Mouse (Mus musculus): ENCODE results near the gene Lrrc25. TPM values are rescaled to one million over a fixed set of nuclear protein-coding genes. Genes with fewer than 3 reads are reported as not detected.

Lrrc25 gene
- polyA plus RNA-seq, 2 experiments: 3.2 to 3.5 TPM

- 41% methylated on average over 17 of the region's 17 CpGs for WGBS
- no peaks in the 10 kb centered on the region for H3K9me3 ChIP-seq (ENCODE audit: control insufficient read depth, low read length)
- H3K27me3 ChIP-seq (ENCODE audit: control insufficient read depth, insufficient read depth, low read length): no peaks in the 10 kb centered on the region
- no peak overlapping the region for H3K9ac ChIP-seq (ENCODE audit: low read depth, low read length, severe bottlenecking)
- no peak for TF ChIP-seq POLR2A (IDR thresholded peaks at IDR 0.05; ENCODE audit: borderline replicate concordance, extremely low read depth, insufficient read depth, insufficient read length)
- H3K4me2 ChIP-seq (replicated peaks; ENCODE audit: low read depth, low read length, severe bottlenecking): no peak overlapping the region
- no peak overlapping the region for H3K4me3 ChIP-seq (replicated peaks; ENCODE audit: low read length)
- no peak overlapping the region for H3K27ac ChIP-seq (replicated peaks; ENCODE audit: low read depth, low read length)
- peaks cover 18% of the 10 kb centered on the region for H3K36me3 ChIP-seq (ENCODE audit: control insufficient read depth, insufficient read depth, low read length)
- no peak for DNase-seq (ENCODE audit: low spot score)
- no peak for ATAC-seq (ENCODE audit: low FRiP score, low read depth)
- H3K4me1 ChIP-seq (ENCODE audit: control insufficient read depth, insufficient read depth, low read length): peaks cover 29% of the 10 kb centered on the region
Measured at GRCm38 (mm10) chr8:70645501-70646224, 29.7 kb downstream of the Lrrc25 start.

GRCm38 (mm10) chr8:70646369-70646768 is 30.4 kb downstream of the Lrrc25 start:
- Histone ChIP-seq H3K4me1 (ENCODE audit: control insufficient read depth, insufficient read depth, low read length) (peaks cover 29% of the 10 kb centered on the region), H3K4me3 (replicated peaks; ENCODE audit: low read length) (no peak overlapping the region), H3K4me2 (replicated peaks; ENCODE audit: low read depth, low read length, severe bottlenecking) (no peak overlapping the region), H3K27ac (replicated peaks; ENCODE audit: low read depth, low read length) (no peak overlapping the region), H3K9ac (ENCODE audit: low read depth, low read length, severe bottlenecking) (no peak overlapping the region), H3K27me3 (ENCODE audit: control insufficient read depth, insufficient read depth, low read length) (no peaks in the 10 kb centered on the region), H3K36me3 (ENCODE audit: control insufficient read depth, insufficient read depth, low read length) (peaks cover 25% of the 10 kb centered on the region), H3K9me3 (ENCODE audit: control insufficient read depth, low read length) (no peaks in the 10 kb centered on the region)
- ATAC-seq (ENCODE audit: low FRiP score, low read depth) (no peak), DNase-seq (ENCODE audit: low spot score) (no peak)
- 66% methylated on average over 6 of the region's 6 CpGs for WGBS
- no peak for TF ChIP-seq POLR2A (IDR thresholded peaks at IDR 0.05; ENCODE audit: borderline replicate concordance, extremely low read depth, insufficient read depth, insufficient read length)

- Histone ChIP-seq H3K27ac (replicated peaks; ENCODE audit: low read depth, low read length) (no peak overlapping the region), H3K36me3 (ENCODE audit: control insufficient read depth, insufficient read depth, low read length) (peaks cover 29% of the 10 kb centered on the region), H3K4me3 (replicated peaks; ENCODE audit: low read length) (no peak overlapping the region), H3K9me3 (ENCODE audit: control insufficient read depth, low read length) (no peaks in the 10 kb centered on the region), H3K4me2 (replicated peaks; ENCODE audit: low read depth, low read length, severe bottlenecking) (no peak overlapping the region), H3K27me3 (ENCODE audit: control insufficient read depth, insufficient read depth, low read length) (no peaks in the 10 kb centered on the region), H3K4me1 (ENCODE audit: control insufficient read depth, insufficient read depth, low read length) (peaks cover 29% of the 10 kb centered on the region), H3K9ac (ENCODE audit: low read depth, low read length, severe bottlenecking) (no peak overlapping the region)
- ATAC-seq (ENCODE audit: low FRiP score, low read depth) (no peak), DNase-seq (ENCODE audit: low spot score) (no peak)
- no peak for TF ChIP-seq POLR2A (IDR thresholded peaks at IDR 0.05; ENCODE audit: borderline replicate concordance, extremely low read depth, insufficient read depth, insufficient read length)
Measured at GRCm38 (mm10) chr8:70646775-70647174, 30.8 kb downstream of the Lrrc25 start.

- ATAC-seq (ENCODE audit: low FRiP score, low read depth): no peak
- no peak for TF ChIP-seq POLR2A (IDR thresholded peaks at IDR 0.05; ENCODE audit: borderline replicate concordance, extremely low read depth, insufficient read depth, insufficient read length)
- Histone ChIP-seq H3K4me1 (ENCODE audit: control insufficient read depth, insufficient read depth, low read length) (peaks cover 29% of the 10 kb centered on the region), H3K4me2 (replicated peaks; ENCODE audit: low read depth, low read length, severe bottlenecking) (no peak overlapping the region), H3K27ac (replicated peaks; ENCODE audit: low read depth, low read length) (peak overlapping the region; percentile 33), H3K9me3 (ENCODE audit: control insufficient read depth, low read length) (no peaks in the 10 kb centered on the region), H3K27me3 (ENCODE audit: control insufficient read depth, insufficient read depth, low read length) (no peaks in the 10 kb centered on the region), H3K36me3 (ENCODE audit: control insufficient read depth, insufficient read depth, low read length) (peaks cover 36% of the 10 kb centered on the region), H3K4me3 (replicated peaks; ENCODE audit: low read length) (no peak overlapping the region), H3K9ac (ENCODE audit: low read depth, low read length, severe bottlenecking) (peak overlapping the region; percentile 28; the same call in 1 of the 2 replicates)
- WGBS: 36% methylated on average over 8 of the region's 8 CpGs
- no peak for DNase-seq (ENCODE audit: low spot score)
Measured at GRCm38 (mm10) chr8:70647343-70648163, 31.6 kb downstream of the Lrrc25 start.

GRCm38 (mm10) chr8:70648164-70648442 is 32.1 kb downstream of the Lrrc25 start:
- ATAC-seq (ENCODE audit: low FRiP score, low read depth): no peak
- 25% methylated on average over 1 of the region's 1 CpGs for WGBS
- Histone ChIP-seq H3K36me3 (ENCODE audit: control insufficient read depth, insufficient read depth, low read length) (peaks cover 40% of the 10 kb centered on the region), H3K27me3 (ENCODE audit: control insufficient read depth, insufficient read depth, low read length) (no peaks in the 10 kb centered on the region), H3K27ac (replicated peaks; ENCODE audit: low read depth, low read length) (no peak overlapping the region), H3K4me3 (replicated peaks; ENCODE audit: low read length) (no peak overlapping the region), H3K4me1 (ENCODE audit: control insufficient read depth, insufficient read depth, low read length) (peaks cover 29% of the 10 kb centered on the region), H3K4me2 (replicated peaks; ENCODE audit: low read depth, low read length, severe bottlenecking) (no peak overlapping the region), H3K9ac (ENCODE audit: low read depth, low read length, severe bottlenecking) (no peak overlapping the region), H3K9me3 (ENCODE audit: control insufficient read depth, low read length) (no peaks in the 10 kb centered on the region)
- no peak for DNase-seq (ENCODE audit: low spot score)
- TF ChIP-seq POLR2A (IDR thresholded peaks at IDR 0.05; ENCODE audit: borderline replicate concordance, extremely low read depth, insufficient read depth, insufficient read length): no peak

Measured in limb, embryonic 14.5 days (tissue).